Mouse (Mus musculus) hindbrain, embryonic 14.5 days (tissue): Measurements from ENCODE around the gene Bcap29. TPM values are rescaled to one million over a fixed set of nuclear protein-coding genes. Genes with fewer than 3 reads are reported as not detected.

ENCODE experiments used
- ATAC-seq: fragments of 200-750 bp; cut with Nextera tagmentation; 2 replicates; pipeline ENCODE4 v1.8.0; 2017; ENCODE audit warnings: moderate number of reproducible peaks, mild to moderate bottlenecking, moderate TSS enrichment, moderate library complexity; ENCODE audit not compliant: low FRiP score
- DNase-seq: peaks from one replicate; pipeline ENCODE4 v3.0.0-alpha.2; 2015; ENCODE audit warnings: low spot score
- H3K27ac ChIP-seq: fragments of 300-500 bp; sonication (generic); 2 replicates; pipeline ENCODE4 v1.5.1; 2014; ENCODE audit warnings: mild to moderate bottlenecking, moderate library complexity
- H3K27me3 ChIP-seq: fragments of 300-500 bp; sonication (generic); 2 replicates; pipeline ENCODE4 v1.6.1; 2014; ENCODE audit warnings: mild to moderate bottlenecking, low read length, mixed read lengths; ENCODE audit not compliant: control insufficient read depth, insufficient read depth
- H3K36me3 ChIP-seq: fragments of 300-500 bp; sonication (generic); replicated peaks from 2 replicates; pipeline ENCODE4 v1.6.1; 2014; ENCODE audit not compliant: control insufficient read depth, insufficient read depth
- H3K4me1 ChIP-seq: fragments of 300-500 bp; sonication (generic); replicated peaks from 2 replicates; pipeline ENCODE4 v1.6.1; 2014; ENCODE audit warnings: antibody characterized with exemption, low read length, mixed read lengths; ENCODE audit not compliant: control insufficient read depth, insufficient read depth
- H3K4me2 ChIP-seq: fragments of 300-500 bp; sonication (generic); replicated peaks from 2 replicates; pipeline ENCODE4 v1.6.1; 2014; ENCODE audit warnings: mild to moderate bottlenecking, moderate library complexity
- H3K4me3 ChIP-seq: fragments of 300-500 bp; sonication (generic); replicated peaks from 2 replicates; pipeline ENCODE4 v1.5.1; 2014; ENCODE audit warnings: mild to moderate bottlenecking, low read length
- H3K9ac ChIP-seq: fragments of 300-500 bp; sonication (generic); 2 replicates; pipeline ENCODE4 v1.6.1; 2014
- H3K9me3 ChIP-seq: fragments of 300-500 bp; sonication (generic); 2 replicates; pipeline ENCODE4 v1.6.1; 2016; ENCODE audit warnings: low read length; ENCODE audit not compliant: control insufficient read depth
- WGBS: fragments of 180-500 bp; shearing (Covaris S2); extraction: QIAGEN DNeasy Blood & Tissue Kit; methylation state at CpG from one replicate; pipeline ENCODE4 v1.1.7; 2014; 5-methylcytosine and 5-hydroxymethylcytosine counted together
- polyA plus RNA-seq: library from polyadenylated mRNA; unstranded; fragments of >200 nt; fragmentation: Nextera tagmentation; extraction: Ambion mirVana; gene quantifications from 2 replicates; pipeline ENCODE4 v1.2.1, GENCODE M21; 2014

Gene Bcap29
- polyA plus RNA-seq, 1 experiment from 2014 or later, result 29.3 TPM

DNA sequence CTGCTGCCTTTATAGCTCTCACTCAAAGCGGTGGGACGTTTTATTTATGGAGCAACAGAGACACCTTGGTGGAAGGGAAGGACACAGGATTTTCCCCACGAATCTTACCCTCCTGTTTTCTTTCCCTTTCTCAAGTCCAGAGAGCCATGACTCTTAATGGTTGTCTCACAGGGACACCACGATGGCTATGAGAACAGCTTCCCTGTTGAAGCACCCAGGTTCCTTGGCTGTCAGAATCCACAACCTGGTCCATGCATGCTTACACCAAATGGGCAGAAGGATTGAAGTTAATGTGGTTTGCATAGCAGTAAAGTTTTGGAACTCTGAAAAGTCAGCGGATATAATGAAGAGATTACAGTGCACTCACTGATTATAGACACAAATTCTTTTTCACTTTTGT lies 74.5 kb downstream of the Bcap29 start:
- Histone ChIP-seq H3K27me3 (peaks cover 59% of the 10 kb centered on the region), H3K9me3 (no peaks in the 10 kb centered on the region), H3K4me2 (peak overlapping the region; percentile 100), H3K27ac (no peak overlapping the region), H3K9ac (no peak overlapping the region), H3K4me3 (peak overlapping the region; percentile 64), H3K36me3 (no peaks in the 10 kb centered on the region), H3K4me1 (peaks cover 6% of the 10 kb centered on the region; the same call in 1 of the 2 replicates)
- 13% methylated on average over 5 of the region's 5 CpGs for WGBS
- no peak for DNase-seq
- ATAC-seq, result no peak

DNA sequence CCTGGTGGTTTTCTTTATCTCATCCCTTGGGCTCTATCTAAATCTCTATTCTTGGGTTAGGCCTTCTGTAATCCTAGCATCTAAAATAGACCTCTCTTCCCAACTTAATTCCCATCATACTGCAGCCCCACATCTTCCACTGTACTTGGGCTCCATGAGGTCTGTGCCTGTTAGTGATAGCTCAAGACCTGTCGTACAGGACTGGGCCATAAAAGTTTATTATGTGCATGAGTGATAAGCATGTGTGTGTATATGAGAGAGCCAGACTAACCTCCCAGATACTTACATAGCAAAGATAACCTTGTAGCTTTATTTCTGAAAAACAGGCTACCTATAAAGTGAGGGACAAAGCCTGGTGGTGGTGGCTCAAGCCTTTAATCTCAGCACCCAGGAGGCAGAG lies 80.1 kb downstream of the Bcap29 start:
- H3K9ac ChIP-seq, result no peak overlapping the region
- H3K36me3 ChIP-seq, result no peaks in the 10 kb centered on the region
- 100% methylated on average over 1 of the region's 1 CpGs for WGBS
- ATAC-seq (no peak), DNase-seq (no peak)
- peaks cover 27% of the 10 kb centered on the region for H3K27me3 ChIP-seq
- no peak overlapping the region for H3K27ac ChIP-seq
- peaks cover under 1% of the 10 kb centered on the region; the same call in 1 of the 2 replicates for H3K4me1 ChIP-seq
- no peaks in the 10 kb centered on the region for H3K9me3 ChIP-seq
- no peak overlapping the region for H3K4me2 ChIP-seq
- no peak overlapping the region for H3K4me3 ChIP-seq

DNA sequence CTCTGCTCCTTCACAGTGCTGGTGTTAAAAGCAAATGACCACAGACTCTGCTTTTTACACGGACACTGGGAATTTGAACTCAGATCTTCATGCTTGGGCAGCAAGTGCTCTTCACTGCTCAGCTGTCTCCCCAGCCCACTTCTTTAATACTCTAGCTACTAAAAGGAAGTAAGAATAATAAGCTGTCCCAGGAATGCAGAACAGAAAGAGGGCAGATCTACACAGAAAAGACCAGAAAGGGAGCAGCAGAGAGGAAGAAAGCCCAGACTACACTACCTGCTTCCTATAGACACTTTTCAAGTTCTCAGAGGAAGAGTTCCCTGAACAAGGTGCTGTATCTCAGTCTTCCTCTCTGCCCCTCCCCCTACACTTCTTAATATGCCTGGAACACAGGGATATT lies 83.2 kb downstream of the Bcap29 start:
- Histone ChIP-seq H3K4me1 (no peaks in the 10 kb centered on the region), H3K36me3 (no peaks in the 10 kb centered on the region), H3K4me2 (no peak overlapping the region), H3K4me3 (no peak overlapping the region), H3K27ac (no peak overlapping the region), H3K27me3 (peaks cover 3% of the 10 kb centered on the region), H3K9me3 (no peaks in the 10 kb centered on the region), H3K9ac (no peak overlapping the region)
- ATAC-seq (no peak), DNase-seq (no peak)
- WGBS, result 70% methylated on average over 1 of the region's 1 CpGs

DNA sequence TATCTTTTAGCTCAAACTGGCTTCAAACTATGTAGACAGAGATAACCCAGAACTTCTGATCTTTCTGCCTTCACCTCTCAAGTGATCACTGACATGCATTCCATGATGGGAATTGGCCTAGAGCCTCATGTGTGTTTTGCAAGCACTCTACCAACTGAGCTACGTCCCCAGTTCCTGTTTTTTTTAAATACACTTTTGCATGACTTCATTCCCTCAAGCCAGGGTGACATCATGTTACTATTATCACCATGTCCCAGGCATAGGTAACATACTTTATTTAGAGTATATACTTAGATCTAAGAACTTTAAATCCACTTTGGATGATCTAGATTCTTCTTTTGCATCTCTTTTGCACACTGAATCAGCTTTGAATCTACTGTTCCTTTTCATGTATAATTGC lies 88.4 kb downstream of the Bcap29 start:
- Histone ChIP-seq H3K9me3 (no peaks in the 10 kb centered on the region), H3K4me2 (no peak overlapping the region), H3K9ac (no peak overlapping the region), H3K27me3 (no peaks in the 10 kb centered on the region), H3K27ac (no peak overlapping the region), H3K36me3 (no peaks in the 10 kb centered on the region), H3K4me3 (no peak overlapping the region), H3K4me1 (no peaks in the 10 kb centered on the region)
- ATAC-seq (no peak), DNase-seq (no peak)
- WGBS, result 84% methylated on average over 1 of the region's 1 CpGs

DNA sequence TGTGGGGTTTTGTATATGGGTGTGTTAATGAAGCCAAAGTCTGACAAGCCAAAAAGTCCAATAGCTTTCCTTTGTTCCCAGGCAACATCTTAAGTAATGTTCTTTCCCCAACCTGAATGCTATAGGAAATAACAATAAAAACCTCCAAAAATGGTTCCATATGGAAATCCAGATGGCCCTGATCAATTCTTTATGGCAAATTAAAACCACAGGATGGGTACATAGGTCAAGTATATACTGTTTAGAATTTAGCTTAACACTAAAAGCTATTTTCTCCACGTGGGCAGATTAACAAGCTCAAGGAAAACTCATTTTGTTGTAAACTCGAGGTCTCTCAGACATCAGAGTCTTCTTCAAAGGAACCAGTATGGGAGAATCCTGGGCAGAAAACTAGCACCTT lies 89.2 kb downstream of the Bcap29 start:
- DNase-seq (no peak), ATAC-seq (no peak)
- Histone ChIP-seq H3K4me2 (no peak overlapping the region), H3K9me3 (no peaks in the 10 kb centered on the region), H3K27me3 (no peaks in the 10 kb centered on the region), H3K9ac (no peak overlapping the region), H3K36me3 (no peaks in the 10 kb centered on the region), H3K27ac (no peak overlapping the region), H3K4me1 (no peaks in the 10 kb centered on the region), H3K4me3 (no peak overlapping the region)
- 67% methylated on average over 2 of the region's 2 CpGs for WGBS

DNA sequence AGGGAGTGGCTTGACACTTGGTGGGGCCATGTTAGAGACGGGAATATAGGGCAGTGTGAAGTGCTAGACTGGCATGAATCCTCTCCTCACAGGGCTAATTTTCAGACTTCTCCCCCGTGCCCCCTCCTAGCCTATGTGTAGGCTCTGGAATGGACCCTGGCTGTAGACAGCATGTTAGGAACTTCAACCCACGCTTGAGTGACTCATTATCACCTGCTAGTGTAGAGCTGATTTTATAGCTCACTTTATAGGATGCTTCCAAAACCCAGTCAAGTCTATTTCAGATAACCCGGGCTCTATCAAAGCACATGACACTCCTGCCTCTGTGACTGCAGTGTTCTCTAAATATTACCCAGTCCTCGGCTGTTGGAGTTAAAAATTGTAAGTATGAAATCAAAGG lies 92.9 kb downstream of the Bcap29 start:
- WGBS, result 88% methylated on average over 5 of the region's 5 CpGs
- Histone ChIP-seq H3K4me3 (no peak overlapping the region), H3K4me1 (no peaks in the 10 kb centered on the region), H3K36me3 (no peaks in the 10 kb centered on the region), H3K27me3 (no peaks in the 10 kb centered on the region), H3K9me3 (no peaks in the 10 kb centered on the region), H3K27ac (no peak overlapping the region), H3K4me2 (no peak overlapping the region), H3K9ac (no peak overlapping the region)
- DNase-seq, result no peak
- no peak for ATAC-seq

Other genes with a start within 250 kb of the Bcap29 start
- not detected in 2 replicates for gene Slc26a3, start 243.8 kb downstream of the Bcap29 start, polyA plus RNA-seq
- 20.2 and 26.4 TPM in 2 replicates for gene Cbll1, start 135.0 kb downstream of the Bcap29 start, polyA plus RNA-seq
- gene Slc26a4, start 74.7 kb downstream of the Bcap29 start, polyA plus RNA-seq, result not detected in 2 replicates
- gene Dus4l, start 20.2 kb upstream of the Bcap29 start, polyA plus RNA-seq, result 7.2 and 9.3 TPM in 2 replicates
- gene Cog5, start 20.2 kb upstream of the Bcap29 start, polyA plus RNA-seq, result 34.3 and 38.0 TPM in 2 replicates
- 19.7 and 21.1 TPM in 2 replicates for gene Gpr22, start 79.3 kb upstream of the Bcap29 start, polyA plus RNA-seq